Mouse (Mus musculus): Measurements from ENCODE around the gene Gnpnat1. TPM values are rescaled to one million over a fixed set of nuclear protein-coding genes. Genes with fewer than 3 reads are reported as not detected.

The Gnpnat1 gene
- polyA plus RNA-seq, 1 experiment from 2014 or later: 35.4 TPM

DNA sequence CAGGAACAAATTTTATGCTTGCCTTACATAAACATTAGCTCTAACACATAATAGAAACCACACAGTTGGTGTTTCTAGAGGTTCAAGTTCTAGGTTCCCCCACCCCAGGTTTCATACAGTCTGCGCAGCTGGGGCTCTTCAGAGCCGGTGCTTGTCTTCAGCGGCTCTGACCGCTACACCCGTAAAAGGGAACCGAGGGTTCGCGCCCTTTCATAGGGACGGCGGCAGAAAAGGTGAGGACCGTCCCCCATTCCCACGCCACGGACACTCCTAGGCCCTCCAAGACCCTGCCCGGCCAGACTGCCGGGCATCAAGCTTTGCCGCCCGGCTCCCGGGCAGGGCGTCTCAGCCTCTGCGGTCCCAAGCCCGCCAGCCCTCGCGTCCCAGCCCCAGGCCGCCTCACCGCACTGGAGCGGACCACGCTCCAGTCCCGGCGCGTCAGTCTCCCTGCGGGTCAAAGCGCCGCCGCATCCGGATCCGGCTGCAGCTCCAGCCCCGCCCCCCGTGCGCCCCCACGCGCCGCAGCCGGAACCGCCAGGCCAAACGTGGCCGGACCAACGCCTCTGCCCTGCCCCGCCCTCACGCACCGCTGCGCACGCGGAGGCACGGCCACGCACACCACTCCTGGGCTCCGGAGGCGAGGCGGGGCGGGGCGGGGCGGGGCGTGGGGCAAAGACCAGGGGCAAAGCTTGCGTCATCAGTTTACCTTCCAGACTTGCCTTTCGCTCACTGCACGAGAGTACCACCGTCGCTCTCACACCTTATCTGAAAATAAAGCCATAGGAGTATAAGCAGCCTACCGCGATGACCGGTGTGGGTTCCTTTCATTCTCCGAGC is 16.1 kb downstream of the Gnpnat1 start:
- peak overlapping the region; percentile 76 for H3K4me3 ChIP-seq
- H3K27me3 ChIP-seq (replicated peaks): no peaks in the 10 kb centered on the region
- peaks cover 36% of the 10 kb centered on the region for H3K4me1 ChIP-seq
- ATAC-seq: peak; percentile 93
- H3K9ac ChIP-seq: peak overlapping the region; percentile 83
- peaks cover 3% of the 10 kb centered on the region; the same call in 1 of the 2 replicates for H3K36me3 ChIP-seq
- 1% methylated on average over 70 of the region's 71 CpGs for WGBS (ENCODE audit: insufficient replicate concordance)
- peak overlapping the region; percentile 81 for H3K27ac ChIP-seq
- peak overlapping the region; percentile 98 for H3K4me2 ChIP-seq
- H3K9me3 ChIP-seq (replicated peaks): no peaks in the 10 kb centered on the region

DNA sequence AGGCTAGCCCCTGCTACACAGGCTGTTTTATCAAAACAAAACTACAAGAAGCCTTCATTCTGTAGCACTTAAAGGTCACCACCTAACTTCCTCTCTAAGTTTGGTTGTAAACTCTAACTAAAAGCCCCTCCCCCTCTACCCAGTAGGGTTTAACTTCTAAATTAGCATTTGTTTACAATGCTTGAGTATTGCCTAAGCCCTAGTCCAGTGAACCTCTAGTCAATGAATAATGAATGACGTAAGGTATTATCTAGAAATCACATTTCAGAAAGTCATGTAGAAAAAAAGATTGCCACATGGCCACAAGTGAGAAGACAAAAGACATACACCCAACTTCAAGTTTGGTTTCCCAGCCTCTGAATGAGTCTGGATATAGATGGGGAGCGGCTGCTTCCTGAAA is 17.2 kb downstream of the Gnpnat1 start:
- H3K36me3 ChIP-seq: peaks cover 7% of the 10 kb centered on the region
- H3K27ac ChIP-seq: peak overlapping the region; percentile 81
- no peaks in the 10 kb centered on the region for H3K9me3 ChIP-seq (replicated peaks)
- H3K4me1 ChIP-seq: peaks cover 36% of the 10 kb centered on the region
- peak overlapping the region; percentile 83 for H3K9ac ChIP-seq
- ATAC-seq: peak; percentile 22; the same call in 1 of the 2 replicates
- 11% methylated on average over 2 of the region's 2 CpGs for WGBS (ENCODE audit: insufficient replicate concordance)
- H3K27me3 ChIP-seq (replicated peaks): no peaks in the 10 kb centered on the region
- peak overlapping the region; percentile 76 for H3K4me3 ChIP-seq
- H3K4me2 ChIP-seq: peak overlapping the region; percentile 98

GRCm38 (mm10) chr14:45385596-45385995 is 19.1 kb downstream of the Gnpnat1 start:
- Histone ChIP-seq H3K36me3 (peaks cover 21% of the 10 kb centered on the region), H3K4me1 (peaks cover 36% of the 10 kb centered on the region), H3K9me3 (replicated peaks) (no peaks in the 10 kb centered on the region), H3K9ac (no peak overlapping the region), H3K27ac (no peak overlapping the region), H3K27me3 (replicated peaks) (no peaks in the 10 kb centered on the region), H3K4me2 (no peak overlapping the region), H3K4me3 (no peak overlapping the region)
- 85% methylated on average over 2 of the region's 2 CpGs for WGBS (ENCODE audit: insufficient replicate concordance)
- no peak for ATAC-seq

DNA sequence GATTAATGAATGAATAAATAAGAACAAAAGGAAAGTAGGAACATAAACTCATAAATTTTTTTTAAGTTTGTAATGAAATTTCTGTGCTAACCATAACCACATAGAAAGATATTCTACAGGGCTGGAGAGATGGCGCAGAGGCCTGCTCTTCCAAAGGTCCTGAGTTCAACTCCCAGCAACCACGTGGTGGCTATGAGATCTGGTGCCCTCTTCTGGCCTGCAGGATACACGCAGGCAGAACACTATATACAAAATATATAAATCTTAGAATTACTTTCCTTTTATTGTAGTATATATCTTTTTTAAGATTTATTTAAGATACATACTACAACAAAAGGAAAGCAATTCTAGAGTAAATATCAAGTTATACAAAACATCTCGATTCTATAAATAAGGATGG is 21.8 kb downstream of the Gnpnat1 start:
- Histone ChIP-seq H3K9me3 (replicated peaks) (no peaks in the 10 kb centered on the region), H3K27me3 (replicated peaks) (no peaks in the 10 kb centered on the region), H3K4me2 (no peak overlapping the region), H3K9ac (no peak overlapping the region), H3K4me1 (peaks cover 21% of the 10 kb centered on the region), H3K4me3 (no peak overlapping the region), H3K27ac (no peak overlapping the region), H3K36me3 (peaks cover 39% of the 10 kb centered on the region)
- WGBS (ENCODE audit: insufficient replicate concordance): 61% methylated on average over 4 of the region's 4 CpGs
- no peak for ATAC-seq

GRCm38 (mm10) chr14:45380756-45381155 is 24.0 kb downstream of the Gnpnat1 start:
- no peaks in the 10 kb centered on the region for H3K27me3 ChIP-seq (replicated peaks)
- WGBS (ENCODE audit: insufficient replicate concordance): 79% methylated on average over 6 of the region's 6 CpGs
- H3K27ac ChIP-seq: no peak overlapping the region
- no peak overlapping the region for H3K9ac ChIP-seq
- no peak overlapping the region for H3K4me2 ChIP-seq
- H3K9me3 ChIP-seq (replicated peaks): no peaks in the 10 kb centered on the region
- ATAC-seq: no peak
- H3K4me3 ChIP-seq: no peak overlapping the region
- H3K4me1 ChIP-seq: no peaks in the 10 kb centered on the region
- H3K36me3 ChIP-seq: peaks cover 39% of the 10 kb centered on the region

DNA sequence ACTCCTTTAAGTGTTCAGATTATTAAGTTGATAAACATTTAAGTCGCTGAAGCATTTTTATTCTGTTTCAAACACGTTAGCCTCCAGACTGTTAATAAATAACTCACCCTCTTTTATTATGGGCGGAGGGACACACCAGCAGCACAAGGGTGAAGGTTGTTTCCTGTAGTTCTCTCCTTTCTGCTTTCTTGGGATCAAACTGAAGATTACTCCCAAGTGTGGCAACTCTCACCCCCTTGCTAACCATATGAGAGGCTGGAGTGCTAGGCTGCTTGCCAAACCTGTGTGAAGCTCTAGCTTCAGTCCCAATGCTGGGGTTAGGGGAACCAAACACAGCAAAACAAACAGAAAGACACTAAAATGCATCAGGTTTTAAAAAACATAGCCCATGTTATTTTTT is 25.9 kb downstream of the Gnpnat1 start:
- Histone ChIP-seq H3K4me3 (no peak overlapping the region), H3K27me3 (replicated peaks) (no peaks in the 10 kb centered on the region), H3K9me3 (replicated peaks) (no peaks in the 10 kb centered on the region), H3K4me2 (no peak overlapping the region), H3K4me1 (no peaks in the 10 kb centered on the region), H3K9ac (no peak overlapping the region), H3K27ac (no peak overlapping the region), H3K36me3 (peaks cover 37% of the 10 kb centered on the region)
- no peak for ATAC-seq
- WGBS (ENCODE audit: insufficient replicate concordance): 74% methylated on average over 3 of the region's 3 CpGs

- no peak for ATAC-seq
- 81% methylated on average over 6 of the region's 6 CpGs for WGBS (ENCODE audit: insufficient replicate concordance)
- H3K36me3 ChIP-seq: peaks cover 40% of the 10 kb centered on the region
- H3K9ac ChIP-seq: no peak overlapping the region
- H3K4me2 ChIP-seq: no peak overlapping the region
- no peaks in the 10 kb centered on the region for H3K27me3 ChIP-seq (replicated peaks)
- H3K9me3 ChIP-seq (replicated peaks): no peaks in the 10 kb centered on the region
- peaks cover 9% of the 10 kb centered on the region for H3K4me1 ChIP-seq
- H3K27ac ChIP-seq: no peak overlapping the region
- H3K4me3 ChIP-seq: no peak overlapping the region
Observed at GRCm38 (mm10) chr14:45365196-45365587, 39.5 kb downstream of the Gnpnat1 start.

- ATAC-seq: no peak
- no peaks in the 10 kb centered on the region for H3K9me3 ChIP-seq (replicated peaks)
- H3K27me3 ChIP-seq (replicated peaks): no peaks in the 10 kb centered on the region
- no peak overlapping the region for H3K9ac ChIP-seq
- WGBS (ENCODE audit: insufficient replicate concordance): 83% methylated on average over 16 of the region's 16 CpGs
- no peak overlapping the region for H3K4me2 ChIP-seq
- no peak overlapping the region for H3K27ac ChIP-seq
- peaks cover 9% of the 10 kb centered on the region for H3K4me1 ChIP-seq
- peaks cover 34% of the 10 kb centered on the region for H3K36me3 ChIP-seq
- H3K4me3 ChIP-seq: no peak overlapping the region
Observed at GRCm38 (mm10) chr14:45364211-45365195, 40.2 kb downstream of the Gnpnat1 start.

DNA sequence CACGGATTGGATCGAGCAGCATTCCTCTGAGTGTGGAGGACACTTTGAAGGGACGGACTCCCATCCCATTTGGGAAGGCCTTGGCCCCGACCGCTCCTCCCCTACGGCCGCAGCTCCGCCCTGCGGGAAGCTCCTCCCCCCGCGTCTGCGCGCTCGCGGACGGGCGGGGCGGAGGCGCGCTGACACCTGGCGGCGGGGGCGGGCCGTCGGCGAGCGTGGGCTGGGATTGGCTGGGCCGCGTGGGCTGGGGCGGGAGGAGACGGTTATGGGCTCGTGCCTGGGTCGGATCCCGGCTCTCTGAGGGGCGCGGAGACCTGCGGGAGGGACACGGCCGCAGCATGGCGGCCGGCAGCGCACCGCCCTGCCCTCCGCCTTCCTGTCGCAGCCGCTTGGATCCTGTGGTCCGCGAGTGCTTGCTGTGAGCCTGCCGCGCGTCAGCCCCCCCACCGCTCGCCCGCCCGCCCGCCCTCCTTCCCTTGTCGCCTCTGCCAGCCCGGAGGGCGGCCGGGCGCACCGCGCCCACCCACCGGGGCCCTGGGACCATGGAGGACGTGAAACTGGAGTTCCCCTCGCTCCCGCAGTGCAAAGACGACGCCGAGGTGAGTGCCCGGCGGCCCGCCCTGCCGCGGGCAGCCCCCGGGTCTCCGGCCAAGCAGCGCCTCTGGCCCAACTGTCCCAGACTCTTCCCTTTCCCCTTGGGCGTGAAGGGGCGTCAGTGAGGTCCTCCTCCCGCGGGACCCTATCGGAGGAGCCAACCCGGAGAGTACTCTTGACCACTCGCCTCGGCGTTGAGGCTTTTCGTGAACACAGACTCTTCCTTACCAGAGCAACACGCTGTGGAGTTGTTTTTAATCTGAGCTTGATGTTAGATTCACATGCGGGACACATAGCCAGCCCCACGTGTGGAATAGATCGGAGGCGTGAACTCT is 53.5 kb downstream of the Gnpnat1 start, which contains the start of gene Styx:
TSS of gene Styx (plus strand) at position 163 of the 929 bp plus-strand sequence.
- peak; percentile 98 for ATAC-seq
- Histone ChIP-seq H3K9me3 (replicated peaks) (no peaks in the 10 kb centered on the region), H3K4me1 (peaks cover 15% of the 10 kb centered on the region), H3K9ac (peak within 1 kb of the TSS; percentile 93), H3K36me3 (peaks cover 33% of the 10 kb centered on the region), H3K27me3 (replicated peaks) (no peaks in the 10 kb centered on the region), H3K27ac (peak within 1 kb of the TSS; percentile 78), H3K4me2 (peak within 1 kb of the TSS; percentile 89), H3K4me3 (peak within 1 kb of the TSS; percentile 86)
- WGBS (ENCODE audit: insufficient replicate concordance): under 1% methylated on average over 50 of the region's 93 CpGs

- Histone ChIP-seq H3K4me3 (peak within 1 kb of the TSS; percentile 96), H3K9ac (peak within 1 kb of the TSS; percentile 91), H3K27me3 (replicated peaks) (no peaks in the 10 kb centered on the region), H3K9me3 (replicated peaks) (no peaks in the 10 kb centered on the region), H3K27ac (peak within 1 kb of the TSS; percentile 96), H3K4me2 (peak within 1 kb of the TSS; percentile 72), H3K4me1 (peaks cover 38% of the 10 kb centered on the region), H3K36me3 (peaks cover 35% of the 10 kb centered on the region)
- peak; percentile 93 for ATAC-seq
- WGBS (ENCODE audit: insufficient replicate concordance): under 1% methylated on average over 44 of the region's 44 CpGs
Observed at GRCm38 (mm10) chr14:45329589-45330181, 75.0 kb downstream of the Gnpnat1 start, which contains the start of gene Psmc6. Psmc6 (plus strand) TSS chr14:45329788.
